Mouse (Mus musculus): ENCODE data around the gene Ppat. TPM values are rescaled to one million over a fixed set of nuclear protein-coding genes. Genes with fewer than 3 reads are reported as not detected.

The Ppat gene
- 18.0 TPM for polyA plus RNA-seq (2014; fragmentation: Illumina TruSeq; extraction: RNeasy Lipid Tissue Mini Kit (QIAGEN cat#74804); ENCODE audit: low read depth, low replicate concordance)

DNA sequence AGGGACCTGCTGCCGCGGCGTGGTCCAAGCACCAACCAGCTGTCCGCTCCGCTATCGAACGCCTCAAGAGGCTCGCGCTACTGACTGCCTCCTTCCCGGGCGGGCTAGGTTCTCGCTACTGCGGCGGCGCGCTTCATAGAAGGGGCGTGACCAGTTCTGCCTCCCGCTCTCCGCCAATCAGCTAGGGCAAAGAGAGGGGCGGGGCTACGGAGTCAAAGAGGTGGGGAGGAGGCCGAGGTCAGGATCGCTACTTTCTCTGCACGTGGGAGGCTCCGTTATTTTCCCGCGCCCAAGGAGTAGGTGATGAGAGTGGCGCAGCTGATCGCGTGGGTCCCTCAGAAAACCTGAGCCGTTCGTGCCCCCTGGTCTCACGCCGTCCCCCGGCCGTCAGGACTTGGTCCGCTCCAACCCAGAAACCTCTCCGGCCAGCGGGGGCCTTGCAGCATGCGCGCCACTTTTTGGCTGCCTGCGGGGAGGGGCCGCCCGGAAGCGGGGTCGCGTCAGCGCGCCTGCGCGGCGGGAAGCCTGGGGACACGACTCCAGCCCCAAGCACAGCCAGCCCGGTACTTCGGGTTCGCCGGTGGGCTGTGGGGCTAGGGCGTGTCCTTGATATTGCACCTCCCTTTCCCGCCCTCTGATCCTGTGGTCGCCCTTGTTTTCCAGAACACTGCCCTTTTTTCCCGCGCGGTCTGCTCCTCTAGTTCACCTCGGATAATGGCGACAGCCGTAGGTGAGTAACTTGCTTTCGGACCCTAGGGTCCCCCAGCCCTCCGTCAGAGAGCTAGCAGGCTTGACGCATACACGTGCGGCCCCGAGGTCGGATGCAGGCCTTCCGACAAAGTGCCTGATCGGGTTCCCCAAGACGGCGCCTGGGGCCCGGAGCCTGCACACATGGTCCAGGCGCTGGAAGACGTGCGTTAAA, at the start of gene Ppat, which contains the start of gene Paics:
Gene Ppat, minus strand, starts transcription at position 473 of the 922 bp plus-strand sequence.
Gene Paics, plus strand, starts transcription at position 202 of the 922 bp plus-strand sequence.

DNA sequence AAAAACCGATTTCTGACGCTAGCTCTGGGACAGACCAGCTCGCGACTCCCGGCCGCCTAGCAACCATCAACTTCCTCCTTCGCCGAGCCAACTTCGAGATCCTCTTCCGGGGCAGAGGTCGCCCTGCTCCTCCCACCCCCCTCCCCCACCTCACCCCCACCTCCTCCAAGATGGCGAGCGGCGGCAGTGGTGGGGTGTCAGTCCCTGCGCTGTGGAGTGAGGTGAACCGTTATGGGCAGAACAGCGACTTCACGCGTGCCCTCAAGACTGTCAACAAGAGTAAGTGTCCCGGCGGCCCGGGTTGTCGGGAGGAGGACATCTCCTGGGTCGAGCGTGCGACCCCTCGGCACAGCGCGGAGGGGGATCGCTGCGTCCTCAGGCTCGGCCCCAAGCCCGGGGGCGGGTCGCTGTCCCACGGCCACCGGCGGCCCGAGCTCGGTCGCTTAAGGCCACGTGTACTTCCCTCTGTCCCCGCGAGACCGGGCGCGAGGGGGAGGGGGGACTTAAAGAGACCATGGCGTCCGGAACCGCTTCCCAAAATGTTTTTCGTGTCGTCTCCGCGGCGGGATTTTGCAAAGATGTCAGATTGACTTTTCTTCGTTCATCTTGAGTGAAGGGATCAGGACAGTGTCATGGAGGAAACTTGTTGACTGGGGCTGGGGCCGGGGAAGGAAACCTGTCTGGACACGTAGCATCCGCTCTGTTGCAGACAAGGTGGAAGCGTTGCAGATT, 23.3 kb upstream of the Ppat start, which contains the start of gene Srp72:
Gene Srp72, plus strand, starts transcription at position 130 of the 732 bp plus-strand sequence.

DNA sequence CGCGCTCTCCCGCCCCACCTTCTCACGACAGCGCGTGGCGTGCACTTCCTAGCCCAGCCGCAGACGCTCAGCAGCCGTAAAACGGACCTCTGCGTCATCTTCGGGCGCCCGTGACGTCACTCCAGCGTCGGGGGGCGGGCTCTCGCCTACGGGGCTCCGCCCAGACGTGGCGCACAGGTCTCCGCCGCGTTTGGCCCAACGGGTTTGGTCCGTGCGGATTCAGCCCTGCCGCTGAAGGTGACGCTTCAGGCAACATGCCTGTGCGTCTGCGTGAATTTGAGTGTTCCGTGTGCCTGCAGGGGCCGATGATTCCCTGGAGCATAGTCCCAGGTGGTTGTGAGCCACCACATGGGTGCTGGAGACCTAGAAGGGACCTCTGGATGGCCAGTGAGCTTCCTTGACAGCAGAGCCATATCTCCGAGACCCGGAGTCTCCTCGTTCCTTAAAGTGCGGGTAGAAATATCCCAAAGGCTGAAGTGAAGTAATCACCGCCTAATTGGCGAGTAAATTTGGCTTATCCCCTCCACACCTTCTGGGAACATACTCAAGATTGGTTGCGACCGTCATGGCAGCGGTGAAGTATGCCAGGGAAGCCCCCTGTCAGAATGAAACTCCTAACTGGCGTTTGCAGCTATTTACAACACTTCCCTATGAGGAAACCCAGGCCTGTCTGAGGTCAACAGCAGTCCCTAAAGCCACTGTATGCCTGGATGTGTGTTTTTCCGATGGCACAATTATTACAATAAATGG, 45.8 kb downstream of the Ppat start, which contains the start of gene Aasdh:
Gene Aasdh, minus strand, starts transcription at position 110 of the 750 bp plus-strand sequence.

Other genes starting within 250 kb of the Ppat start
- 24.9 TPM for gene Aasdh, start 46.1 kb downstream of the Ppat start, polyA plus RNA-seq (2014; fragmentation: Illumina TruSeq; extraction: RNeasy Lipid Tissue Mini Kit (QIAGEN cat#74804); ENCODE audit: low read depth, low replicate concordance)
- gene Paics, start 271 bp downstream of the Ppat start, polyA plus RNA-seq (2014; fragmentation: Illumina TruSeq; extraction: RNeasy Lipid Tissue Mini Kit (QIAGEN cat#74804); ENCODE audit: low read depth, low replicate concordance): 80.8 TPM
- 172 TPM for gene Srp72, start 23.1 kb upstream of the Ppat start, polyA plus RNA-seq (2014; fragmentation: Illumina TruSeq; extraction: RNeasy Lipid Tissue Mini Kit (QIAGEN cat#74804); ENCODE audit: low read depth, low replicate concordance)
- gene Arl9, start 52.5 kb upstream of the Ppat start, polyA plus RNA-seq (2014; fragmentation: Illumina TruSeq; extraction: RNeasy Lipid Tissue Mini Kit (QIAGEN cat#74804); ENCODE audit: low read depth, low replicate concordance): 186 TPM
- 117 TPM for gene Thegl, start 64.4 kb upstream of the Ppat start, polyA plus RNA-seq (2014; fragmentation: Illumina TruSeq; extraction: RNeasy Lipid Tissue Mini Kit (QIAGEN cat#74804); ENCODE audit: low read depth, low replicate concordance)
- 9.1 TPM for gene Hopx, start 163.5 kb upstream of the Ppat start, polyA plus RNA-seq (2014; fragmentation: Illumina TruSeq; extraction: RNeasy Lipid Tissue Mini Kit (QIAGEN cat#74804); ENCODE audit: low read depth, low replicate concordance)

Measured in testis, adult 10 weeks (tissue).